Mouse (Mus musculus) stomach, postnatal 0 days (tissue): ENCODE data around the gene Gm3448.

Experiments used
- CTCF ChIP-seq: IDR thresholded peaks from 2 replicates; pipeline ENCODE4 v1.5.1; 2016; ENCODE audit warnings: antibody characterized with exemption, low read depth, mild to moderate bottlenecking, moderate library complexity
- EP300 ChIP-seq: optimal IDR thresholded peaks from 2 replicates; pipeline ENCODE3; 2016; ENCODE audit warnings: antibody characterized with exemption

DNA sequence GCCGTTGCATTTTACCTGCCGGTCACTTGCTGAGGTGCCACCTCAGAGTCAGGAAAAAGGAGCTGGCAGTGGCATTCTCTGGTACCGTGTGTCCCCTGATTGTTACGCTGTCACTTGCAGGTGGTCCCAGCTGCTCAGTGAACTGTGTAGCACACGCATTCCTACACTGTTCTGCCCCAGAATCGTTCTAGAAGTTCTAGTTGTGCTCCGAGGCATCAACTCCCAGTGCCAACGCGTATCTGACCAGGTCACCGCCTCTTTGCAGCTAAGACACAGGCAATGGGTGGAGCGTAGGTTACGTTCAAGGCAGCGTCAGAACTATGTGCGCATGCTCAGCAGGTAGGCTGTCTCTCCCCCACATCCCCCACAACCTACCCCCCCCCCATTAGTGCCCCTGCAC lies 18.3 kb upstream of the Gm3448 start:
- TF ChIP-seq EP300, result no peak
- no peak for TF ChIP-seq CTCF
